Mouse (Mus musculus): ENCODE results near the gene Tfap2e. TPM values are rescaled to one million over a fixed set of nuclear protein-coding genes. Genes with fewer than 3 reads are reported as not detected.

Tfap2e gene
- polyA plus RNA-seq, 1 experiment from 2014 or later: 0.87 TPM

GRCm38 (mm10) chr4:126762586-126763359, 26.7 kb upstream of the Tfap2e start:
- Histone ChIP-seq H3K4me2 (no peak overlapping the region), H3K27me3 (peaks cover 3% of the 10 kb centered on the region; the same call in 1 of the 2 replicates), H3K36me3 (replicated peaks) (peaks cover 29% of the 10 kb centered on the region), H3K27ac (no peak overlapping the region), H3K4me1 (peaks cover 9% of the 10 kb centered on the region; the same call in 1 of the 2 replicates), H3K9me3 (no peaks in the 10 kb centered on the region), H3K9ac (no peak overlapping the region), H3K4me3 (replicated peaks) (no peak overlapping the region)
- WGBS: 47% methylated on average over 11 of the region's 11 CpGs
- no peak for ATAC-seq (ENCODE audit: low FRiP score)

GRCm38 (mm10) chr4:126759435-126759834, 23.4 kb upstream of the Tfap2e start:
- Histone ChIP-seq H3K4me3 (replicated peaks) (no peak overlapping the region), H3K4me2 (no peak overlapping the region), H3K4me1 (peaks cover 18% of the 10 kb centered on the region), H3K27me3 (peaks cover 3% of the 10 kb centered on the region; the same call in 1 of the 2 replicates), H3K36me3 (replicated peaks) (peaks cover 36% of the 10 kb centered on the region), H3K27ac (no peak overlapping the region), H3K9ac (no peak overlapping the region), H3K9me3 (no peaks in the 10 kb centered on the region)
- ATAC-seq (ENCODE audit: low FRiP score): no peak
- WGBS: 92% methylated on average over 2 of the region's 2 CpGs

GRCm38 (mm10) chr4:126758299-126758698, 22.3 kb upstream of the Tfap2e start:
- Histone ChIP-seq H3K9me3 (no peaks in the 10 kb centered on the region), H3K4me2 (no peak overlapping the region), H3K27ac (no peak overlapping the region), H3K4me1 (peaks cover 21% of the 10 kb centered on the region), H3K4me3 (replicated peaks) (no peak overlapping the region), H3K36me3 (replicated peaks) (peaks cover 33% of the 10 kb centered on the region), H3K9ac (no peak overlapping the region), H3K27me3 (peaks cover under 1% of the 10 kb centered on the region; the same call in 1 of the 2 replicates)
- ATAC-seq (ENCODE audit: low FRiP score): no peak
- WGBS: 80% methylated on average over 5 of the region's 5 CpGs

GRCm38 (mm10) chr4:126756766-126757165, 20.7 kb upstream of the Tfap2e start:
- Histone ChIP-seq H3K36me3 (replicated peaks) (peaks cover 33% of the 10 kb centered on the region), H3K4me3 (replicated peaks) (no peak overlapping the region), H3K9me3 (no peaks in the 10 kb centered on the region), H3K9ac (no peak overlapping the region), H3K27ac (no peak overlapping the region), H3K4me2 (no peak overlapping the region), H3K4me1 (peaks cover 21% of the 10 kb centered on the region), H3K27me3 (no peaks in the 10 kb centered on the region)
- ATAC-seq (ENCODE audit: low FRiP score): no peak
- 94% methylated on average over 4 of the region's 4 CpGs for WGBS

DNA sequence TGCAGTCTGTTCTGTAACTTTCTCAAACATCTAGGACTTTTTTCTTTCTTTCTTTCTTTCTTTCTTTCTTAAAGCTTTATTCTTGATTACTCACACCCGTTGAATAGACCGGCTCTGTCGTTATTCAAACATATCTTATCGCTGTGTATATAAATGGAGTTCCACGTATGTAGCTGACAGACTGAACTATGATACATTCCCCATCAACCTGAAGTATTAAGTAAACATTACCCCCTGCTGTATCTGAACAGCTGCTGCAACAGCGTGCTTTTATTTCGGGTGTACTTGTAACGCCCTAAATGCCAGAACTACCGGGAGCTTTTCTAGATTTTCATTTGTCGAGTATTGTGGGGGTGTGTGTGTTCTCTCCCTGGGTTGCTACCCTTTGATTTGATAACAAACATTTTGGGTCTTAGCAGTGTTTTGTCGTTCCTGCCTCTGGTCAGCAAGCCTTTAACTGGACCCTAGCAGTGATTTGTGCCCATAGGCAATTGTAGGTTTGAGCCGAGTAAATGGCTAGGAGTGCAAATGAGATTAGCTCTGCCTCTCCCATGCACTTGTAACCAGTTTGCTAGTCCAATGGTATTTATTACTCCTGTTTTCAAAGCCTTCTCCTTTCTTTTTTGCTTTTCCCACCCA, 18.8 kb upstream of the Tfap2e start:
- Histone ChIP-seq H3K4me2 (peak overlapping the region; percentile 99), H3K27ac (no peak overlapping the region), H3K27me3 (no peaks in the 10 kb centered on the region), H3K4me1 (peaks cover 40% of the 10 kb centered on the region), H3K9ac (no peak overlapping the region; the same call in 1 of the 2 replicates), H3K4me3 (replicated peaks) (peak overlapping the region; percentile 76), H3K36me3 (replicated peaks) (peaks cover 28% of the 10 kb centered on the region), H3K9me3 (no peaks in the 10 kb centered on the region)
- WGBS: 53% methylated on average over 12 of the region's 12 CpGs
- ATAC-seq (ENCODE audit: low FRiP score): no peak

DNA sequence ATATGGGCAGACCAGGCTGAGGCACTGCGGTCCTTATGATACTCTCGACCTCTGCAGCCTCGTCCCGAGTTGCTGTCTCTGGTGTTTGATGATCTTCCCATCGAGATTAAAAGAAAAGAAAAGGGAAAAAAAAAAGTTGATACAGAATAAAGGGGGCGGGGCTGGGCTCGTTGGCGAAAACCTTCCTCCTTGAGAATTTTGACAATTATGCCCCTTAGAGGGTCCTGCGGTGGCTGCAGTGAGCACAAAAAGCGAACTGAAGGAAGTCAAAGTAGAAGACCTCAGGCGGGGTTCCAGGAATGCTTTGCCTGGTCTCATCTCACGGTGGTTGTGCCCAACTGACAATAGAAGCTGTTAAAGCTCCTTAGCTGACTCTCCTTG, 18.2 kb upstream of the Tfap2e start:
- H3K4me1 ChIP-seq: peaks cover 46% of the 10 kb centered on the region
- H3K9me3 ChIP-seq: no peaks in the 10 kb centered on the region
- H3K9ac ChIP-seq: peak overlapping the region; percentile 91

DNA sequence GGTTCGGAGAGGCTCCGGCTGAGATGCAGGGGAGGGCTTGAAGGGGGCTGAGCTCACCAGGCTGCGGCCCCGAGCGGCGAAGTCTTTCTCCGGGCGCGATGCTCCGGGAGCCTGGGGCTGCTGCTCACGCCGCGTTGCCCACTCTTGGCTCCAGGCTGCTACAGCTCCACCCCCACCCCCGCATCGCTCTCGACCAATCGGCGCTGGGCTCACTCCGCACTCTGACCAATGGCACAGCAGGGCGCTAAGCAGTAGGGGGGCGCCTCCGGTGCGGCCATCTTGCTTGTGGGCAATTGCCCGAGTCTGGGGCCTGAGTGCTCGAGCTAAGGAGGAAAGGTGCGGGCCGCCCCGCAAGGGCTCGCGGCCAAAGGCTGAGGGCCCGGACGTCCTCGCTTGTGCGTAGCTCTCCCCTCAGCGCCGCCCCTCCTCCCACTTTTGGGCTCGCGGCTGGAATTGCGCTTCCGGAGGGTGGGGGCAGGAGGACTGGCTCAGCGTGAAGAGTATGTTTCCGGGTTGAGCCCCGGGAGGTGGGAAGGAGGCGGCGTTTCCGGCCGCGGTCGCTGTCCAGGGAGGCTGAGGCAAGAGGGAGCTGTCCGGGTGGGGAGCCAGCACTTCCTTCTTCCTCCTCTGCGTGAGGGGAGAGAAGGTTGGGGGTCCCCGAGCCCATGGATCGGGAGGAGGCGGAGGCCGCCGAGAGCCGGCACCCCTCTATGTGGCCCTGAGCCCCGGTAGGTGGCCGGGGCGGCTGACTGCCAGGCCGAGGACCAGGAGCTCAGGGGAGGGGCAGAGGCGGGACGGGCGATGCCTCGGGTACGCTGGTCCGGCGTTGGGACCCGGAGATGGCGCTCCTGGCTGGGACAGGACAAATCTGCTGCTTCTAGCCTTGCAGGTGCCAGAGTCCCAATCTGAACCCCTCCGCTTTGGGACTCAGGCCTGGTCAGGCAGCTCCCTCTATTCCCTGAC, 17.5 kb upstream of the Tfap2e start, which contains the start of the genes Ncdn and AU040320:
Gene Ncdn (minus strand): TSS at position 171 of the 963 bp plus-strand sequence.
Gene AU040320 (plus strand): TSS at position 277 of the 963 bp plus-strand sequence.
- H3K27ac ChIP-seq: peak within 1 kb of the TSS; percentile 97
- peaks cover 53% of the 10 kb centered on the region for H3K4me1 ChIP-seq
- peak within 1 kb of the TSS; percentile 91 for H3K9ac ChIP-seq
- H3K36me3 ChIP-seq (replicated peaks): peaks cover 34% of the 10 kb centered on the region
- no peaks in the 10 kb centered on the region for H3K9me3 ChIP-seq
- peak within 1 kb of the TSS; percentile 76 for H3K4me3 ChIP-seq (replicated peaks)
- under 1% methylated on average over 61 of the region's 71 CpGs for WGBS
- ATAC-seq (ENCODE audit: low FRiP score): peak; percentile 99
- H3K27me3 ChIP-seq: no peaks in the 10 kb centered on the region
- H3K4me2 ChIP-seq: peak within 1 kb of the TSS; percentile 99

More for the DNA sequence above, 18.2 kb upstream of the Tfap2e start:
- Histone ChIP-seq H3K4me3 (replicated peaks) (peak overlapping the region; percentile 76), H3K27me3 (no peaks in the 10 kb centered on the region), H3K4me2 (peak overlapping the region; percentile 99), H3K27ac (peak overlapping the region; percentile 97), H3K36me3 (replicated peaks) (peaks cover 29% of the 10 kb centered on the region)
- ATAC-seq (ENCODE audit: low FRiP score): no peak; the same call in 1 of the 2 replicates
- WGBS: under 1% methylated on average over 12 of the region's 12 CpGs

DNA sequence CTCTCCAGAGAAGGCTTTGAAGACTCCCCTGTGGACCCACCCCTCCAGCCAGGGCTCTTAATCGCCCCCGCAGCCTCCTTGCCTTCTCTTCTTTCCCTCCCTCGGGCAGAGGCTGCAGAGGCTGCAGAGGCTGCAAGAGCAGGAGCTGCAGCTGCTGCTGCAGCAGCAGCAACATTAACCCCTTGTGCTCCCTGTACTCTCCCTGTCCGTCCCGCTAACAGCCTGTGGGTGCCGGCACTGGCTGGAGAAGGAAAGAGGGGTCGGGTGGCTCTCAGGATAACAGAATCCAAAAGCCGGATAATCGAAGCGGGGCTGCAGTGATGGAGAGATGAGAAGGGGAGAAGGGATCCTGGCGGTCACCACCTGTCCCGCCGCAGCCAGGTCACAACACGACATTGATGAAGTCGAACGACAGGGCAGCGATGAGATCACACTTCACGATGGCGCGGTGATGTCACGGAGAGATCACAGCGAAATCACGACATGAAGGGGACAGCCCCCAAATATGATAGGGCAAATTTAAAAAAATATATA, 16.6 kb upstream of the Tfap2e start:
- ATAC-seq (ENCODE audit: low FRiP score): peak; percentile 1
- peaks cover 54% of the 10 kb centered on the region for H3K4me1 ChIP-seq

DNA sequence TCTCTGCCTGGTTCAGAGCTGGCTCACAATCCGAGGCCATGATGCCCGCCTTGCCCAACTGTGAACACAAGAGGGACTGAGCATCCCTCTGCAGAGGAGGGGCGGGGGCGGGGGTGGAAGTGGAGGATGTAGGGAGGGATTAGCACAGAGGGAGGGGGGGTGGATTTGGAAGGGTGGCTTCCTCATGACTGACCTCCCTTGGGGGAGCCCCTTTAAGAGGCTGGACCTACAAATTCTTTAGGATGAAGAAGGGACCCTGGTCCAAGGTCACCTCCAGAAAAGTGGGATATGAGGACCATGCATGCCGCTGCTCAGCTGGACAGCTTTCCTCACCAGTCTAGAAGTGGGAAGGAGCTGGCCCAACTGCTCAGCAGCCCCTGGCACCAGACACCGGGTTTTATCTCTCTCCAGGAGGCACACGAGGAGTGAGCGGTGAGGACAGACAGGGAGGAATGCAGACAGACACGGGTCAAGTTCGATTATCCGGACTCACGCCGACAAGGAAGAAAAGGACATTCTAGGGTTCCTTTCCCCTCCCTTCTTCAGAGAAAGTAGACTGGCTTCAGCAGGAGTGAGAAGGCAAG, 16.1 kb upstream of the Tfap2e start:
- Histone ChIP-seq H3K4me1 (peaks cover 54% of the 10 kb centered on the region), H3K4me2 (peak overlapping the region; percentile 99), H3K27ac (0 out of 2 replicates have a peak overlapping the region, but pooled peaks have one; percentile 56), H3K36me3 (replicated peaks) (peaks cover 31% of the 10 kb centered on the region), H3K9me3 (no peaks in the 10 kb centered on the region), H3K4me3 (replicated peaks) (peak overlapping the region; percentile 76), H3K9ac (peak overlapping the region; percentile 91), H3K27me3 (no peaks in the 10 kb centered on the region)
- no peak for ATAC-seq (ENCODE audit: low FRiP score)
- WGBS: 3% methylated on average over 13 of the region's 13 CpGs

More for the DNA sequence above, 16.6 kb upstream of the Tfap2e start:
- Histone ChIP-seq H3K9me3 (no peaks in the 10 kb centered on the region), H3K36me3 (replicated peaks) (peaks cover 31% of the 10 kb centered on the region), H3K27ac (peak overlapping the region; percentile 97), H3K4me2 (peak overlapping the region; percentile 99), H3K4me3 (replicated peaks) (peak overlapping the region; percentile 76), H3K9ac (peak overlapping the region; percentile 91), H3K27me3 (no peaks in the 10 kb centered on the region)
- under 1% methylated on average over 23 of the region's 23 CpGs for WGBS

DNA sequence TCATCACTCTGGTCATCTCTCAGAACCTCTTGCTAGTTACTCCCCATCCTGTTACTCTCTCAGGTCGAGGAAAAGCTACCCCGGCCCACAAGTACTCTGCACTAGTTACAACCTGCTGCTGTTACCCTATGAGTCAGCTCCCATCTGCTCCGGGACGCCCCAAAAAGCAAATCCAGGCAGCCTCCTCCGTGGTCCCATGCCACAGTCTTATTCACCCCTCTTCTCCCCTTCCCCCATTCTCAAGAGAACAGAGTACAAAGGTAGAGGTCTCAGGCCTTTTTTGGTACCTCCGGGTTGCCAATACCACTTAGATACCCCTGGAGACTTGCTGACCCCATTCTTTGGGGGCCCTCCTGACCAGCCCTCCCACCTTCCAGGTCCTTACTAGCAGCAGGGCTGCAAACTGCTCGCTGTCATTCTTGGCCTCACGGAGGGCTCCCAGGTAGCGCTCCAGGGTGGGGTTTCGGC, 15.6 kb upstream of the Tfap2e start:
- peak overlapping the region; percentile 91 for H3K9ac ChIP-seq
- 47% methylated on average over 10 of the region's 10 CpGs for WGBS
- no peak overlapping the region for H3K27ac ChIP-seq

More for the DNA sequence above, 15.6 kb upstream of the Tfap2e start:
- peak overlapping the region; percentile 76 for H3K4me3 ChIP-seq (replicated peaks)
- H3K4me2 ChIP-seq: peak overlapping the region; percentile 99
- H3K36me3 ChIP-seq (replicated peaks): peaks cover 33% of the 10 kb centered on the region
- peaks cover 54% of the 10 kb centered on the region for H3K4me1 ChIP-seq
- ATAC-seq (ENCODE audit: low FRiP score): no peak
- H3K9me3 ChIP-seq: no peaks in the 10 kb centered on the region
- no peaks in the 10 kb centered on the region for H3K27me3 ChIP-seq

Data from forebrain, embryonic 12.5 days (tissue).